Mouse (Mus musculus) cerebellum, adult (tissue): ENCODE measurements around the gene Gm6096.

Experiments
- ATAC-seq: cut with Nextera tagmentation; 2 replicates; pipeline ENCODE4 v1.9.2; 2017; ENCODE audit warnings: mild to moderate bottlenecking, moderate library complexity, mixed read lengths; ENCODE audit not compliant: insufficient number of reproducible peaks, low FRiP score, low TSS enrichment

Gene Gm6096

DNA sequence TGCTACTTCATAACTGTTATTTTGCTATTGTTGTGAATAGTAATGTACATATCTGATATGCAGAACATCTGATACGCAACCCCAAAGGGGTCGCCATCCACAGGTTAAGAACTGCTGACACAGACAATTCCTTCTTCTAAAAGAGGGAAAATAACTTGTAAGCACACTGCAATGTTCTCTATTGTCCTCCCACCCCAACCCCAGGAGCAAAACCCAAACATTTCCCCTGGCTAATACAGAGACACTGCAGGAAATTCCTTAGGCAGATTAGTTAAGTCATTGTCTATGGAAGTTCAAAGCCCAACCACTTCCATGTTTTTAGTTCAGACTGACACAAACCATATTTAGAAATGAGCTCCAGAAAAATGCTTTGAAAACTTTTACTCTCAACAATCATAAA lies 48.0 kb downstream of the Gm6096 start:
- ATAC-seq, result no peak
